In genomic region chr5:23420410-23420809, GRCm38 (mm10) we compare ENCODE assay signal across 21 mouse cellular contexts. TPM values are rescaled to one million over a fixed set of nuclear protein-coding genes. Genes with fewer than 3 reads are reported as not detected.
DNase-seq lines count a peak whose midpoint lies in the region; ATAC-seq lines count a peak whose summit lies in the region.
"Had no signal": no experiment of that assay in that cellular context is flagged by ENCODE, and none has a peak within 500 bp of the region (broad histone marks: within the 10 kb centered on the region; RNA-seq: fewer than 3 reads in every experiment).

No protein-coding gene starts in this region.

- H3K27me3 ChIP-seq in forebrain, embryonic 14.5 days (replicated peaks; ENCODE audit: control insufficient read depth, insufficient read depth, low read length), result no peaks in the 10 kb centered on the region
- no peaks in the 10 kb centered on the region for H3K27me3 ChIP-seq in forebrain, embryonic 13.5 days
- no peaks in the 10 kb centered on the region for H3K27me3 ChIP-seq in heart, embryonic 14.5 days (ENCODE audit: control insufficient read depth, insufficient read depth, low read length)
- H3K27me3 ChIP-seq in midbrain, embryonic 12.5 days, result no peaks in the 10 kb centered on the region
- H3K27me3 ChIP-seq in midbrain, embryonic 15.5 days (replicated peaks), result no peaks in the 10 kb centered on the region
- H3K27me3 ChIP-seq: liver, embryonic 12.5 days had no signal

- no peak overlapping the region for H3K4me2 ChIP-seq in forebrain, embryonic 14.5 days (ENCODE audit: low read length)
- H3K4me2 ChIP-seq in forebrain, embryonic 13.5 days, result no peak overlapping the region
- H3K4me2 ChIP-seq in heart, embryonic 14.5 days (ENCODE audit: low read length), result no peak overlapping the region
- H3K4me2 ChIP-seq in midbrain, embryonic 12.5 days (replicated peaks), result no peak overlapping the region
- H3K4me2 ChIP-seq in midbrain, embryonic 15.5 days, result no peak overlapping the region

- peaks cover 25% of the 10 kb centered on the region for H3K36me3 ChIP-seq in forebrain, embryonic 14.5 days (ENCODE audit: control insufficient read depth, insufficient read depth, low read length)
- H3K36me3 ChIP-seq in forebrain, embryonic 13.5 days (ENCODE audit: poor library complexity, severe bottlenecking), result peaks cover 16% of the 10 kb centered on the region; the same call in 1 of the 2 replicates
- H3K36me3 ChIP-seq in heart, embryonic 14.5 days (ENCODE audit: control insufficient read depth, insufficient read depth, low read length), result peaks cover 42% of the 10 kb centered on the region
- H3K36me3 ChIP-seq in midbrain, embryonic 12.5 days, result peaks cover 23% of the 10 kb centered on the region
- H3K36me3 ChIP-seq in midbrain, embryonic 15.5 days (replicated peaks), result 0 out of 2 replicates have a peak, but pooled peaks cover 8% of the 10 kb centered on the region

- H3K9me3 ChIP-seq in forebrain, embryonic 14.5 days (replicated peaks; ENCODE audit: control insufficient read depth, low read length), result no peaks in the 10 kb centered on the region
- H3K9me3 ChIP-seq in forebrain, embryonic 13.5 days (replicated peaks), result no peaks in the 10 kb centered on the region
- H3K9me3 ChIP-seq in heart, embryonic 14.5 days (ENCODE audit: control insufficient read depth, low read length), result no peaks in the 10 kb centered on the region
- no peaks in the 10 kb centered on the region for H3K9me3 ChIP-seq in midbrain, embryonic 12.5 days
- H3K9me3 ChIP-seq in midbrain, embryonic 15.5 days, result no peaks in the 10 kb centered on the region
- H3K9me3 ChIP-seq: liver, embryonic 12.5 days had no signal

- WGBS in forebrain, embryonic 14.5 days, result 57% methylated on average over 1 of the region's 1 CpGs
- WGBS in forebrain, embryonic 13.5 days, result 39% methylated on average over 1 of the region's 1 CpGs
- 30% methylated on average over 1 of the region's 1 CpGs for WGBS in heart, embryonic 14.5 days
- 50% methylated on average over 1 of the region's 1 CpGs for WGBS in midbrain, embryonic 12.5 days
- WGBS in midbrain, embryonic 15.5 days, result 33% methylated on average over 1 of the region's 1 CpGs

- H3K4me3 ChIP-seq in forebrain, embryonic 14.5 days (ENCODE audit: low read depth, low read length), result no peak overlapping the region
- H3K4me3 ChIP-seq in forebrain, embryonic 13.5 days, result no peak overlapping the region
- no peak overlapping the region for H3K4me3 ChIP-seq in heart, embryonic 14.5 days (ENCODE audit: control insufficient read depth in 1 of 2, insufficient read depth in 1 of 2, low read depth in 1 of 2, low read length in 2 of 2)
- no peak overlapping the region for H3K4me3 ChIP-seq in midbrain, embryonic 12.5 days
- no peak overlapping the region for H3K4me3 ChIP-seq in midbrain, embryonic 15.5 days
- H3K4me3 ChIP-seq: erythroblast, embryonic 14.5 days; left cerebral cortex, adult 2 months; liver, embryonic 12.5 days had no signal

- H3K27ac ChIP-seq in forebrain, embryonic 14.5 days (ENCODE audit: low read depth, low read length), result peak overlapping the region; percentile 18; the same call in 1 of the 2 replicates
- H3K27ac ChIP-seq in forebrain, embryonic 13.5 days, result no peak overlapping the region
- H3K27ac ChIP-seq in heart, embryonic 14.5 days (replicated peaks in 1 of 2; ENCODE audit: control insufficient read depth in 1 of 2, insufficient read depth in 1 of 2, low read depth in 2 of 2, low read length in 2 of 2), result no peak overlapping the region; a peak in 1 of 4 replicates
- peak overlapping the region; percentile 94; the same call in 1 of the 2 replicates for H3K27ac ChIP-seq in midbrain, embryonic 12.5 days (replicated peaks)
- H3K27ac ChIP-seq in midbrain, embryonic 15.5 days, result no peak overlapping the region
- H3K27ac ChIP-seq: left cerebral cortex, adult 2 months; macrophage had no signal

- no peak for DNase-seq in forebrain, embryonic 14.5 days (ENCODE audit: low spot score)
- no peak for DNase-seq in heart, adult 18-20 months
- peak; percentile 41 for DNase-seq in naive thymus-derived CD4-positive, alpha-beta T cell, adult 2 months (ENCODE audit: low read depth)
- DNase-seq in ovary, postnatal 36 days (ENCODE audit: low spot score), result no peak
- DNase-seq: adrenal gland, adult 2 months; cerebellum, adult 9-11 months; gastrocnemius, postnatal 14 days; heart, postnatal 4 days; kidney, postnatal 10 days; lung, embryonic 14.5 days; retina, postnatal 1 day; right cerebral cortex, postnatal 4 days; thymus, postnatal 25 days had no signal

- H3K4me1 ChIP-seq in forebrain, embryonic 14.5 days (ENCODE audit: control insufficient read depth, insufficient read depth, low read length), result peaks cover 37% of the 10 kb centered on the region
- H3K4me1 ChIP-seq in forebrain, embryonic 13.5 days, result peaks cover 59% of the 10 kb centered on the region
- H3K4me1 ChIP-seq in heart, embryonic 14.5 days (ENCODE audit: control insufficient read depth in 2 of 2, insufficient read depth in 2 of 2, low read length in 2 of 2), result peaks cover 4 to 42% of the 10 kb centered on the region in 2 experiments
- peaks cover 52% of the 10 kb centered on the region for H3K4me1 ChIP-seq in midbrain, embryonic 12.5 days
- peaks cover 63% of the 10 kb centered on the region for H3K4me1 ChIP-seq in midbrain, embryonic 15.5 days

- ATAC-seq in forebrain, embryonic 14.5 days, result no peak
- no peak for ATAC-seq in forebrain, embryonic 13.5 days
- ATAC-seq in heart, embryonic 14.5 days (ENCODE audit: insufficient number of reproducible peaks, insufficient read depth, low FRiP score, low read depth), result no peak
- no peak for ATAC-seq in midbrain, embryonic 12.5 days (ENCODE audit: low FRiP score, low read depth)
- ATAC-seq in midbrain, embryonic 15.5 days (replicated peaks), result no peak
- ATAC-seq: liver, embryonic 12.5 days had no signal

- no peak overlapping the region for H3K9ac ChIP-seq in forebrain, embryonic 14.5 days (ENCODE audit: low read length)
- H3K9ac ChIP-seq in forebrain, embryonic 13.5 days, result no peak overlapping the region
- 0 out of 2 replicates have a peak overlapping the region, but pooled peaks have one; percentile 79 for H3K9ac ChIP-seq in heart, embryonic 14.5 days (ENCODE audit: low read length)
- H3K9ac ChIP-seq in midbrain, embryonic 12.5 days (replicated peaks), result no peak overlapping the region
- no peak overlapping the region for H3K9ac ChIP-seq in midbrain, embryonic 15.5 days
- H3K9ac ChIP-seq: liver, embryonic 12.5 days; lung, embryonic 14.5 days had no signal

RNA-seq across cellular contexts. Expression of gene Kmt2e, which starts 13.8 kb away (rescaled TPM):
- polyA plus RNA-seq in forebrain, embryonic 14.5 days (2014; fragmentation: Nextera tagmentation; extraction: Ambion mirVana), result 131 and 154 TPM in 2 replicates
- polyA plus RNA-seq in forebrain, embryonic 13.5 days (2015; fragmentation: Nextera tagmentation; extraction: Ambion mirVana), result 165 and 170 TPM in 2 replicates
- 61.2 and 63.4 TPM in 2 replicates for polyA plus RNA-seq in heart, embryonic 14.5 days (2014; fragmentation: Nextera tagmentation; extraction: Ambion mirVana)
- 10 to 100 TPM; 40.6 to 45.0 TPM for total RNA-seq in heart, adult 18-20 months (2021)
- polyA plus RNA-seq in midbrain, embryonic 12.5 days (2016; fragmentation: Nextera tagmentation; extraction: Ambion mirVana), result 143 and 144 TPM in 2 replicates
- 181 and 182 TPM in 2 replicates for polyA plus RNA-seq in midbrain, embryonic 15.5 days (2015; fragmentation: Nextera tagmentation; extraction: Ambion mirVana)

Comparison
In these comparisons a context has a peak if more than half of its experiments do, and no peak if none do; other contexts are left out.
1. H3K27ac ChIP-seq: peak in forebrain, embryonic 14.5 days (single experiment) and midbrain, embryonic 12.5 days (single experiment); none in forebrain, embryonic 13.5 days (single experiment), heart, embryonic 14.5 days (0 of 2) and midbrain, embryonic 15.5 days (single experiment).